Mouse (Mus musculus) liver, postnatal 0 days (tissue): ENCODE measurements around the gene Ms4a2.

ENCODE experiments used
- CTCF ChIP-seq: sonication (generic); IDR thresholded peaks from 2 replicates; pipeline ENCODE4 v1.5.1; 2016; ENCODE audit warnings: antibody characterized with exemption, low read depth
- EP300 ChIP-seq: IDR thresholded peaks from 2 replicates; pipeline ENCODE4 v1.6.1; 2016; ENCODE audit warnings: antibody characterized with exemption, low read depth, mild to moderate bottlenecking

DNA sequence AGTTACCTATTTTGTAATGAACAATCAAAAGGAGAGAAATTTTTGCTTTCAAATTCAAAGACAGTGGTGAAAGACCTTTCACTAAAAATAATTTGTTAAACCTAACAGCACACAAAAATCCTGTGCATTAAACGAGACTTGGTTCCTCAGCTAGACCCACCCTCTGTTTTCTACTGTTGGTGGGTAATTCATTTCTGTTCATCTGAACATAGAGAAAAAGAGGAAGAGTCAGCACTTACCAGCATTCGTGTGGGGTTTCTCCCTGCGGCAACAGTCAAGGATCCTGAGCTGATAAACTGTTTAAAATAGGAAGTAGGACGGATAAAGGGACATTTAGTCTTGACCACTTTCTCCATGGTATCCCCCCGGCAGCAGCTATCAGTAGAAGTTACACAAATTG, 12.1 kb upstream of the Ms4a2 start:
- TF ChIP-seq CTCF (no peak), EP300 (no peak)
